9 mouse cellular contexts compared by ENCODE assay signal in the genomic region with DNA sequence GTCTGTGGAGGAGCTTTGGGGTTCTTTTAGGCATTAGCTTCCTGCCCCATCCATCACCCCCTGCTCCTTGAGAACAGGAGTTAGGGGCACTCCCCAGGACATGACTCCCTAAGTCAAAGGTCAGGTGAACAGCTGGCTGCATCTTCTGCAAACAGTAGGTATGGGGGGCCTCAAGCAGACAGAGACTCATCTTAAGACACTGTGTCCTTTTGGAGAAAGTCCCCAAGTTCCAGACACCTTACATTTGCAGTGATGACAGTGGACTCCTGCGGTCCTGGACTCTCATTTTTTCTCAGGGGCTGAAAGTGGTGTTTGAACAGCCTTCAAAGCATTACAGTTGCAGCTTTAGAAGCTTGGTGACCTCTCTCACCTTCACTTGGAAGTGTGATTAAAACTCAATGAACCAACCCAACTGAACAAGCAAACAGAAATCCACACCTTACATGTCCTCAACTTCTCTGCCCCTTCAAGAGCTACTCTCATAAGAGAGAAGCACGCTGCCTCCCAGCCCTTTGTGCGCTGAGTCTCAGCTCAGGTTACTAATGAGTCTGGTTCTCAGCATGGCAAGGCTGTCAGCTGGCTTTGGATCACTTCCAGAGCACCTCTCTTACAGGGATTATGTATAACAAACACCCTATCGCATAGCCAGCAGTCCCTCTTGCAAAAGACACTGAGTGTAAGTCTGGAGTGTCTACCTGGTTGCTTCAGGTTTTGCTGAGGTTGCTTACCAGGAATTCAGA.
DNase-seq lines count a peak whose midpoint lies in the region; ATAC-seq lines count a peak whose summit lies in the region.
"Had no signal": no experiment of that assay in that cellular context is flagged by ENCODE, and none has a peak within 500 bp of the region (broad histone marks: within the 10 kb centered on the region; RNA-seq: fewer than 3 reads in every experiment).

No protein-coding gene starts in this region.

- no peak for ATAC-seq in hindbrain, embryonic 11.5 days (ENCODE audit: low FRiP score)
- ATAC-seq in hindbrain, embryonic 14.5 days (ENCODE audit: low FRiP score), result no peak
- ATAC-seq in embryonic facial prominence, embryonic 11.5 days (replicated peaks; ENCODE audit: insufficient number of reproducible peaks, low FRiP score, low TSS enrichment, low read depth), result peak; percentile 64
- ATAC-seq in kidney, embryonic 16.5 days (ENCODE audit: low FRiP score, low TSS enrichment), result peak; percentile 85

- DNase-seq in hindbrain, embryonic 11.5 days (ENCODE audit: low spot score), result peak; percentile 23
- DNase-seq in hindbrain, embryonic 14.5 days (ENCODE audit: low spot score), result no peak
- DNase-seq in embryonic facial prominence, embryonic 11.5 days (ENCODE audit: low spot score), result peak; percentile 79
- peak; percentile 38 for DNase-seq in lung, postnatal 25 days (ENCODE audit: low spot score)
- no peak for DNase-seq in heart, embryonic 10.5 days (ENCODE audit: low spot score)
- DNase-seq in urinary bladder, postnatal 14 days (ENCODE audit: low spot score), result no peak
- no peak for DNase-seq in cerebellum, adult 11-12 months

- no peaks in the 10 kb centered on the region for H3K36me3 ChIP-seq in hindbrain, embryonic 11.5 days (ENCODE audit: control insufficient read depth, insufficient read depth, low read length)
- H3K36me3 ChIP-seq in hindbrain, embryonic 14.5 days (replicated peaks; ENCODE audit: control insufficient read depth, insufficient read depth), result no peaks in the 10 kb centered on the region
- no peaks in the 10 kb centered on the region for H3K36me3 ChIP-seq in embryonic facial prominence, embryonic 11.5 days (replicated peaks; ENCODE audit: control insufficient read depth, insufficient read depth, low read depth, low read length)
- no peaks in the 10 kb centered on the region for H3K36me3 ChIP-seq in kidney, embryonic 16.5 days (ENCODE audit: insufficient read depth, low read length)
- no peaks in the 10 kb centered on the region for H3K36me3 ChIP-seq in heart, embryonic 10.5 days
- H3K36me3 ChIP-seq: limb, embryonic 15.5 days had no signal

- H3K4me2 ChIP-seq in hindbrain, embryonic 11.5 days (replicated peaks; ENCODE audit: low read depth, low read length), result no peak overlapping the region
- H3K4me2 ChIP-seq in hindbrain, embryonic 14.5 days (replicated peaks), result no peak overlapping the region
- H3K4me2 ChIP-seq in embryonic facial prominence, embryonic 11.5 days (ENCODE audit: low read depth, low read length), result no peak overlapping the region
- H3K4me2 ChIP-seq in kidney, embryonic 16.5 days (replicated peaks; ENCODE audit: low read depth, low read length), result no peak overlapping the region
- H3K4me2 ChIP-seq: limb, embryonic 15.5 days had no signal

- no peaks in the 10 kb centered on the region for H3K9me3 ChIP-seq in hindbrain, embryonic 11.5 days (ENCODE audit: control insufficient read depth, low read length)
- no peaks in the 10 kb centered on the region for H3K9me3 ChIP-seq in hindbrain, embryonic 14.5 days (ENCODE audit: control insufficient read depth, low read length)
- H3K9me3 ChIP-seq in embryonic facial prominence, embryonic 11.5 days (replicated peaks; ENCODE audit: control insufficient read depth, low read length), result no peaks in the 10 kb centered on the region
- no peaks in the 10 kb centered on the region for H3K9me3 ChIP-seq in kidney, embryonic 16.5 days (ENCODE audit: low read length)
- H3K9me3 ChIP-seq in heart, embryonic 10.5 days, result no peaks in the 10 kb centered on the region
- H3K9me3 ChIP-seq: limb, embryonic 15.5 days had no signal

- H3K4me3 ChIP-seq in hindbrain, embryonic 11.5 days (ENCODE audit: low read depth, low read length), result no peak overlapping the region
- no peak overlapping the region for H3K4me3 ChIP-seq in hindbrain, embryonic 14.5 days (replicated peaks; ENCODE audit: low read length)
- H3K4me3 ChIP-seq in embryonic facial prominence, embryonic 11.5 days (ENCODE audit: low read depth, low read length), result no peak overlapping the region
- no peak overlapping the region for H3K4me3 ChIP-seq in kidney, embryonic 16.5 days (ENCODE audit: low read length)
- H3K4me3 ChIP-seq in heart, embryonic 10.5 days, result no peak overlapping the region
- H3K4me3 ChIP-seq: limb, embryonic 15.5 days had no signal

- H3K27me3 ChIP-seq in hindbrain, embryonic 11.5 days (ENCODE audit: control insufficient read depth, insufficient read depth, low read length), result no peaks in the 10 kb centered on the region
- H3K27me3 ChIP-seq in hindbrain, embryonic 14.5 days (ENCODE audit: control insufficient read depth, insufficient read depth, low read length), result no peaks in the 10 kb centered on the region
- no peaks in the 10 kb centered on the region for H3K27me3 ChIP-seq in embryonic facial prominence, embryonic 11.5 days (ENCODE audit: control insufficient read depth, insufficient read depth, low read length)
- H3K27me3 ChIP-seq in kidney, embryonic 16.5 days (ENCODE audit: insufficient read depth, low read length), result no peaks in the 10 kb centered on the region
- no peaks in the 10 kb centered on the region for H3K27me3 ChIP-seq in heart, embryonic 10.5 days (ENCODE audit: insufficient read depth, poor library complexity, severe bottlenecking)
- H3K27me3 ChIP-seq: limb, embryonic 15.5 days had no signal

- H3K4me1 ChIP-seq in hindbrain, embryonic 11.5 days (replicated peaks; ENCODE audit: control insufficient read depth, insufficient read depth, low read length), result no peaks in the 10 kb centered on the region
- peaks cover 9% of the 10 kb centered on the region; the same call in 1 of the 2 replicates for H3K4me1 ChIP-seq in hindbrain, embryonic 14.5 days (replicated peaks; ENCODE audit: control insufficient read depth, insufficient read depth, low read length)
- H3K4me1 ChIP-seq in embryonic facial prominence, embryonic 11.5 days (ENCODE audit: control insufficient read depth, insufficient read depth, low read length), result no peaks in the 10 kb centered on the region
- peaks cover 15% of the 10 kb centered on the region; the same call in 1 of the 2 replicates for H3K4me1 ChIP-seq in kidney, embryonic 16.5 days (ENCODE audit: insufficient read depth, low read length)
- H3K4me1 ChIP-seq in heart, embryonic 10.5 days, result peaks cover 8% of the 10 kb centered on the region; the same call in 1 of the 2 replicates

- H3K27ac ChIP-seq in hindbrain, embryonic 11.5 days (ENCODE audit: low read depth, low read length), result no peak overlapping the region
- no peak overlapping the region for H3K27ac ChIP-seq in hindbrain, embryonic 14.5 days
- H3K27ac ChIP-seq in embryonic facial prominence, embryonic 11.5 days (replicated peaks; ENCODE audit: low read depth, low read length), result no peak overlapping the region
- H3K27ac ChIP-seq in kidney, embryonic 16.5 days (ENCODE audit: low read length), result peak overlapping the region; percentile 49
- no peak overlapping the region; the same call in 1 of the 2 replicates for H3K27ac ChIP-seq in heart, embryonic 10.5 days
- H3K27ac ChIP-seq: limb, embryonic 15.5 days had no signal

- H3K9ac ChIP-seq in hindbrain, embryonic 11.5 days (ENCODE audit: low read depth, low read length), result no peak overlapping the region
- H3K9ac ChIP-seq in hindbrain, embryonic 14.5 days, result no peak overlapping the region
- H3K9ac ChIP-seq in embryonic facial prominence, embryonic 11.5 days (replicated peaks; ENCODE audit: low read length), result no peak overlapping the region
- H3K9ac ChIP-seq in kidney, embryonic 16.5 days (replicated peaks; ENCODE audit: low read length), result no peak overlapping the region
- H3K9ac ChIP-seq: limb, embryonic 15.5 days had no signal

- 43% methylated on average over 4 of the region's 4 CpGs for WGBS in hindbrain, embryonic 11.5 days
- WGBS in hindbrain, embryonic 14.5 days, result 40% methylated on average over 4 of the region's 4 CpGs
- WGBS in embryonic facial prominence, embryonic 11.5 days, result 24% methylated on average over 4 of the region's 4 CpGs
- 19% methylated on average over 4 of the region's 4 CpGs for WGBS in kidney, embryonic 16.5 days
- 30% methylated on average over 4 of the region's 4 CpGs for WGBS in heart, embryonic 10.5 days

Comparison
In these comparisons a context has a peak if more than half of its experiments do, and no peak if none do; other contexts are left out.
1. DNase-seq: peak in hindbrain, embryonic 11.5 days (single experiment), embryonic facial prominence, embryonic 11.5 days (single experiment) and lung, postnatal 25 days (single experiment); none in hindbrain, embryonic 14.5 days (single experiment), heart, embryonic 10.5 days (single experiment), urinary bladder, postnatal 14 days (single experiment) and cerebellum, adult 11-12 months (single experiment).
2. ATAC-seq: peak in embryonic facial prominence, embryonic 11.5 days (single experiment) and kidney, embryonic 16.5 days (single experiment); none in hindbrain, embryonic 11.5 days (single experiment) and hindbrain, embryonic 14.5 days (single experiment).